Mouse (Mus musculus) testis, postnatal 10 days (tissue): ENCODE results near the gene Gm11214.

ENCODE experiments used
- DNase-seq: peaks from one replicate; pipeline ENCODE4 v3.0.0; 2021; ENCODE audit warnings: low spot score

The Gm11214 gene

GRCm38 (mm10) chr4:63659775-63660174 is 3.4 kb downstream of the Gm11214 start:
- DNase-seq, result no peak

GRCm38 (mm10) chr4:63659086-63659485 is 4.1 kb downstream of the Gm11214 start:
- DNase-seq, result no peak

GRCm38 (mm10) chr4:63654381-63654780 is 8.8 kb downstream of the Gm11214 start:
- peak; percentile 48 for DNase-seq

- DNase-seq, result no peak
Measured at GRCm38 (mm10) chr4:63643956-63644726, 19.0 kb downstream of the Gm11214 start.

GRCm38 (mm10) chr4:63639842-63640241 is 23.3 kb downstream of the Gm11214 start:
- no peak for DNase-seq

GRCm38 (mm10) chr4:63638603-63639002 is 24.6 kb downstream of the Gm11214 start:
- DNase-seq, result no peak

GRCm38 (mm10) chr4:63633181-63633580 is 30.0 kb downstream of the Gm11214 start:
- no peak for DNase-seq

GRCm38 (mm10) chr4:63627111-63627510 is 36.1 kb downstream of the Gm11214 start:
- DNase-seq, result no peak

GRCm38 (mm10) chr4:63625563-63626080 is 37.6 kb downstream of the Gm11214 start:
- no peak for DNase-seq

GRCm38 (mm10) chr4:63622378-63622835 is 40.8 kb downstream of the Gm11214 start, which contains the start of gene Tex48:
Tex48 (minus strand) TSS chr4:63622428.
- DNase-seq, result peak; percentile 47

GRCm38 (mm10) chr4:63621861-63622260 is 41.3 kb downstream of the Gm11214 start:
- DNase-seq, result no peak
